Mouse (Mus musculus) E14TG2a.4 (cell line): ENCODE data around the gene Syn2.

ENCODE experiments used
- CTCF ChIP-seq: conservative IDR thresholded peaks from 2 replicates; pipeline ENCODE4 v1.5.1; 2014; ENCODE audit warnings: low read length
- NANOG ChIP-seq: IDR thresholded peaks from 2 replicates; pipeline ENCODE4 v1.6.1; 2014; ENCODE audit warnings: borderline replicate concordance, low read length, mixed read lengths
- POU5F1 ChIP-seq: IDR thresholded peaks from 2 replicates; pipeline ENCODE4 v1.6.1; 2014; ENCODE audit warnings: low read length, borderline replicate concordance

DNA sequence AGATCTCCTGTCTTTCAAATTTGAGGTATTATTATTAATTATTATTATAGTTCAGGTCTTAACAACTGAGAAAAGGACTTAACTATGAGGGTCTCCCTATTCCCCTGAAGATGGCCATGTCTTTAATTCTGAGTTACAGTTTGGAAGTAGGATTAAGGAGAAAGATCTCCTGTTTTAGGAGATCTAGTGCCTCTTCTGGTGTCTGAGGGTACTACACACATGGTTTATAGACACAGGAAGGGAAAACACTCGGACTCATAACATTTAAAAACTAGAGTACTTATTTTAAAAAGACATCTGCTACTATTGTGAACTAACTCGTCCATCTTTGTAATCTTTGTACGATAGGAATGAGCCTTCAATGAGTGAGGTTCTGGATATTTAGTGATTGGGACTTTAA lies 68.3 kb downstream of the Syn2 start:
- peak; percentile 58 for TF ChIP-seq CTCF
- TF ChIP-seq POU5F1: no peak
- TF ChIP-seq NANOG: no peak
